ENCODE assay signal across 8 mouse cellular contexts in genomic region chr2:138551516-138551915, GRCm38 (mm10).
DNase-seq lines count a peak whose midpoint lies in the region; ATAC-seq lines count a peak whose summit lies in the region.

No protein-coding gene starts in this region.

- ATAC-seq in activated CD4-positive, CD25-positive, alpha-beta regulatory T cell, adult 4 months = no peak

- intact Hi-C loops in left cerebral cortex, postnatal 10 days (cut with DNase I) = loop anchor here (5.0 to 10.0 kb wide), 2 partner anchors 36 to 267 kb away; no protein-coding TSS in a partner anchor

- DNase-seq in gastrocnemius, postnatal 10 days = peak; percentile 5
- no peak for DNase-seq in gastrocnemius, postnatal 25 days
- DNase-seq in brain, embryonic 18.5 days (ENCODE audit: low read depth, low spot score) = peak; percentile 54
- DNase-seq in frontal cortex, postnatal 36 days (ENCODE audit: low spot score in 2 of 2) = peak; percentile 31 to 71
- peak; percentile 19 to 49 for DNase-seq in left cerebral cortex, postnatal 10 days (ENCODE audit: extremely low spot score in 1 of 2, low spot score in 2 of 2)
- DNase-seq in heart, adult 18-20 months = no peak
- no peak for DNase-seq in embryo, embryonic 11 days

Comparison
In these comparisons a context has a peak if more than half of its experiments do, and no peak if none do; other contexts are left out.
1. DNase-seq: peak in gastrocnemius, postnatal 10 days (single experiment), brain, embryonic 18.5 days (single experiment), frontal cortex, postnatal 36 days (2 of 2) and left cerebral cortex, postnatal 10 days (2 of 2); none in gastrocnemius, postnatal 25 days (single experiment), heart, adult 18-20 months (0 of 2) and embryo, embryonic 11 days (single experiment).